Mouse (Mus musculus): ENCODE results near the gene Efs. TPM values are rescaled to one million over a fixed set of nuclear protein-coding genes. Genes with fewer than 3 reads are reported as not detected.

Efs gene
- total RNA-seq, 2 experiments from 2014 or later: 15.0 to 15.9 TPM

DNA sequence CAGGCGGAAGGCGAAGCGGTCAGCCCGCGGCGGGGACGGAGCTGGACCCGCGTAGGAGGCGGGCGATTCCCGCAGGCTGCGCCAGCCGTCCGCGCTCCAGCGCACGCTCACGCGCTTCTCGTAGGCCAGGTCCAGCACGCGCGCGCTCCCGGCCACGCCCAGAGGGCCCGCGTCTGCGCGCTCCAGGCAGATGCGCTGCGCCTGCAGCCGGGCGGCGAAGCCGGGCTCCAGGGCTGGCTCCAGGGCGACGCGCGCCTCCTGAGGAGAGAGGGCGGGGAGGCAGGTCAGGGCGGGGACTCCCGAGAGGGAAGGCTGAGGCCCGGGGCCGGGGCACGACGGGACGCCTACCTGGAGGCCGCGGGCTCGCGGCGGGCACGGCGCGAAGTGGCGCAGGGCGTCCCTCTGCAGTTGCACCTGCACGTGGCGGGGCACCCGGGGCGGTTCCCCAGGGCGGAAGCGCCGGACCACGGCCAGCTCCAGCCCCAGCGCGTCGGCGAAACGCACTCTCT lies 49.3 kb downstream of the Efs start:
- DNase-seq: peak; percentile 93
- intact Hi-C loops (cut with DNase I): no loop called here

DNA sequence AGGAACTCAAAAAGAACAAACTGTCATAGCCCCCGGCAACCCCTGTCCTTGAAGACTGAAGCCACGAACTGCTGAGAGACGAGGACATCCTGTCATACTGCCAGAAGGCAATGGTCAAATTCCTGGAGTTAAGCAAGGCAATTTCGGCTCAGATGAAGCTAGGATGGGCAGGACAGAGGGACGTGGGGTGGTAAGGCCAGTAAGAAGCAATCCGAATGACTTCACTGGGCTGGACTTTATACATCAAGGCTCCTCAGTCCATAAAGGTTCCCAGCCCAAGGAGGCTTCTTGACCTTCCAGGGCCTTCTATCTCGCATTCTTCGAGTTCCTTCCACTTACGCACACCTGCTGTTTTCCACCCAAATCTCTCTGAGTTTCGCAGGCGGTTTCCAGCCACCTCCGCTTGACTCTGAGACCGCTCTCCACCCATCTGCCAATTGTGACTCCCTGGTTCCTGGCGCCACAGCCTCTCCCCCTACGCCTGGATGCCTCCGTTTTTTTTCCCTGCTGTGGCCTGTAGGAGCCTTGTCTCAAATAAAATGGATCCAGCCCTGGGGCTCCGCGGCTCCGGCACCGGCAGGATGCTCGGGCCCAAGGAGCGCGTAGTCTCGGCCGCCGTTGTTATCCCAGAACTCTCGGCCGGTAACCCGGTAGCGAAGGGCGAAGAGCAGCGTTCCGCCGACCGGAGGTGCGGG lies 49.9 kb downstream of the Efs start:
- intact Hi-C loops (cut with DNase I): no loop called here

GRCm38 (mm10) chr14:54874165-54874564 lies 51.8 kb downstream of the Efs start:
- intact Hi-C loops (cut with DNase I): no loop called here
- DNase-seq: no peak

More for the DNA sequence above, 49.9 kb downstream of the Efs start:
- DNase-seq: peak; percentile 63

- DNase-seq: no peak
- intact Hi-C loops (cut with DNase I): no loop called here
These were observed 55.1 kb downstream of the Efs start, which contains the start of gene Homez for GRCm38 (mm10) chr14:54870861-54871260. Gene Homez (minus strand): TSS chr14:54870961.

GRCm38 (mm10) chr14:54868026-54868425 lies 57.9 kb downstream of the Efs start:
- no peak for DNase-seq
- intact Hi-C loops (cut with DNase I): no loop called here

DNA sequence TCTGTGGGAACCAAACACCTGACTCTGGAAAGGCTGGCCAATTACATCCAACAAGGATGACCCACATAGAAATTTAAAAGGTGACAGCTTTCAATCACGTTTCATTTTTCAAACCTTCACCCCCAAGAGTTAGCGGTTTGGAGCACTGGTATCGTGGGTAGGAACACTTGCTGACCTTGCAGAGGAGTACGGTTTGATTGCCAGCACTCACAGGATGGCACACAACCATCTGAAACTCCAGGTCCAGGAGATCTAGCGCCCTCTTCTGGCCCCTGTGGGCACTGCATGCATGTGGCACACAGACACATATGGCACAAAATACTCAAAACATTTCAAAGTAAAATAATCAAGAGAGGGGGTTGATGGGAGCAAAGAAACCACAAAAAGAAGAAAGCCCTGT lies 59.0 kb downstream of the Efs start:
- no peak for DNase-seq
- intact Hi-C loops (cut with DNase I): no loop called here

Small RNAs within 50 kb of the gene (microRNA-seq; reads per million reads assigned to microRNA genes)
- 2.1 reads per million for gene Mir208a
- 1.2 reads per million for gene Mir208b

Other genes with a start within 250 kb of the Efs start
- 10 to 100 TPM; 27.4 to 30.2 TPM for gene 1700123O20Rik, start 239.9 kb downstream of the Efs start, total RNA-seq (2021)
- 100 to 1,000 TPM; 273 to 279 TPM for gene Acin1, start 239.2 kb downstream of the Efs start, total RNA-seq (2021)
- gene Gm29776, start 227.3 kb downstream of the Efs start, total RNA-seq (2021): not detected
- not detected for gene Cebpe, start 214.0 kb downstream of the Efs start, total RNA-seq (2021)
- gene Slc7a8, start 144.2 kb downstream of the Efs start, total RNA-seq (2021): 10 to 100 TPM; 33.7 to 36.5 TPM
- not detected for gene Rnf212b, start 112.0 kb downstream of the Efs start, total RNA-seq (2021)
- gene Homez, start 55.2 kb downstream of the Efs start, total RNA-seq (2021): 10 to 100 TPM in 1 of 2 experiments, 1 to 10 TPM in 1; 7.9 to 17.0 TPM
- 10 to 100 TPM; 50.0 to 54.6 TPM for gene Ppp1r3e, start 48.6 kb downstream of the Efs start, total RNA-seq (2021)
- 10 to 100 TPM; 49.9 to 54.6 TPM for gene Bcl2l2, start 42.7 kb downstream of the Efs start, total RNA-seq (2021)
- not detected for gene Gm20521, start 42.7 kb downstream of the Efs start, total RNA-seq (2021)
- gene Pabpn1, start 33.6 kb downstream of the Efs start, total RNA-seq (2021): 100 to 1,000 TPM; 325 to 354 TPM
- gene Slc22a17, start 13.0 kb downstream of the Efs start, total RNA-seq (2021): 100 to 1,000 TPM; 345 to 405 TPM
- not detected for gene Il25, start 6.6 kb upstream of the Efs start, total RNA-seq (2021)
- gene Cmtm5, start 10.1 kb upstream of the Efs start, total RNA-seq (2021): 10 to 100 TPM in 1 of 2 experiments, 1 to 10 TPM in 1; 7.5 to 11.1 TPM
- gene Myh6, start 40.8 kb upstream of the Efs start, total RNA-seq (2021): 1 to 10 TPM; 2.7 TPM
- not detected for gene Gm17428, start 50.8 kb upstream of the Efs start, total RNA-seq (2021)
- gene Myh7, start 68.5 kb upstream of the Efs start, total RNA-seq (2021): 1 to 10 TPM; 3.9 to 5.5 TPM
- gene Ngdn, start 89.3 kb upstream of the Efs start, total RNA-seq (2021): 10 to 100 TPM; 26.3 to 29.0 TPM
- 10 to 100 TPM; 28.2 to 29.4 TPM for gene Zfhx2, start 166.2 kb upstream of the Efs start, total RNA-seq (2021)
- gene Thtpa, start 168.7 kb upstream of the Efs start, total RNA-seq (2021): 10 to 100 TPM; 34.7 to 35.7 TPM
- 10 to 100 TPM; 25.8 to 31.4 TPM for gene Ap1g2, start 180.5 kb upstream of the Efs start, total RNA-seq (2021)
- 100 to 1,000 TPM; 366 to 399 TPM for gene Jph4, start 190.8 kb upstream of the Efs start, total RNA-seq (2021)

Measured in left cerebral cortex, postnatal 4 days (tissue).